Mouse (Mus musculus): ENCODE results near the gene Kctd12.

Gene Kctd12

DNA sequence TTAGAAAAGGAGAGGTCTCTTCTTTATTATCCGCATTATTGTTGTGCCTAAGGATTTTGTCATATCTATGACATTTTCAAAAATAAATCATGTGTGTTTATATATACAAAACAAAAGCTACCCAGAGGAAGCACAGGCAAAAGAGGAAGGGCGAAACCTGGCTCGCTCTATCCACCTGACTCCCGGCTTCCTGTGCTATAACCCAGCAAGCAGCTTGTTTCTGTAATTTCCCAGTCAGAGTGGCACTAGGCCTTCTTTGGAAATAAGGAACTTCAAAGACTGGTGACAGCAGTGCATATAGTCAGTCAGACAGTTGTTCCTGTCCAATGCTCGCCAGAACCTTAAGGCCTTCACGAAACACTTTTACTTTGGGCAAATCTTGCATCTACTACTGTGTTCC lies 6.6 kb downstream of the Kctd12 start:
- in situ Hi-C loops (cut with MboI; ENCODE audit: low pct_unique_long_range_greater_than_20kb in 1 of 2, low sequenced_read_pairs in 2 of 2, unreplicated experiment in 1 of 2), result no loop called here

DNA sequence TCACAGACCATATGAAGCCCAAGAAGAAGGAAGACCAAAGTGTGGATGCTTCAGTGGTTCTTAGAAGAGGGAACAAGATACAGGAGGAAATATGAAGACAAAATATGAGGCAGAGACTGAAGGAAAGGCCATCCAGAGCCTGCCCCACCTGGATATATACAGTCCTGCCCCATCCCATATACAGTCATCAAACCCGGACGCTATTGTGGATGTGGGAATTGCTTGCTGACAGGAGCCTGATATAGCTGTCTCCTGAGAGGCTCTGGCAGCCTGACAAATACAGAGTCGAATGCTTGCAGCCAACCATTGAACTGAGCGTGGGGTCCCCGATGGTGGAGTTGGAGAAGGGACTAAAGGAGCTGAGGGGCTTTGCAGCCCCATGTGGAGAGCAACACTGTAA lies 13.6 kb downstream of the Kctd12 start:
- in situ Hi-C loops (cut with MboI; ENCODE audit: low pct_unique_long_range_greater_than_20kb in 1 of 2, low sequenced_read_pairs in 2 of 2, unreplicated experiment in 1 of 2), result no loop called here

DNA sequence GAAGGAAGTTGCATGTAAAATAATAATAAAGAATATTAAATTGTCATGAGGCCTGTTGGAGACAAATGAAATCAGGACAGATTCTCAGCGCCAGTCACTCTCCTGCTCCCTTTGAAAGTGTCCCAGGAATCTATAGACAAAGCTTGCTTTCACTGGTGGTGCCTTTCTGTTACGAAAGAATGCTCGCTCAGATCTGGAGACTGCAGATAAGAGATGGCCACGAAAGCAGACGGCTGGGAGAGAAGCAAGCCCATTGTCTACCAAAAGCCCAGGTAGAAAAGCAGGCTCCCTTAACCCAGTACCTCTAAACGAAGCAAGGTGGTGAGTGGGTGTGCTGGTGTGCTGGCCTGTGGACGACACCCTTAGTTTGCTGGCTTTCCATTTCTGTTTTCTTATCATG lies 16.2 kb downstream of the Kctd12 start:
- in situ Hi-C loops (cut with MboI; ENCODE audit: low pct_unique_long_range_greater_than_20kb in 1 of 2, low sequenced_read_pairs in 2 of 2, unreplicated experiment in 1 of 2), result no loop called here

DNA sequence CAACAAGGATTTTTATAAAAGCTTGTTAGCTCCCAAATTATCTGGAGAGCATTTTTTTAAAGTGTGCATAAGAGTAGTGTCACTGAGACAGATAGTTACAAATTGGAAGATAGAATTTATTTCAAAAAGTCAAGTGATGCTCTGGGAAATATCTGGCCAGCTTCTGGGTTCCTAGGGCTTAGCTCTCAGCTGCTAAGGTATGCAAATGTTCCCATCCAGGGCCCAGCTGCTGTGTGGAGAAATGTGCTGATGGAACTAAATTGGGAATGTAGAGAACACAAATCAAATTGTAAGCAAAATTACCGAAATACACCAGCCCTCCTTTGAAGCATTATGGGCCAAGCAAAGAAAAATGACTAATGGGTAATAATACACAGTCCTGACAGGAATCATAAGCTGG lies 16.6 kb downstream of the Kctd12 start:
- in situ Hi-C loops (cut with MboI; ENCODE audit: low pct_unique_long_range_greater_than_20kb in 1 of 2, low sequenced_read_pairs in 2 of 2, unreplicated experiment in 1 of 2), result no loop called here

DNA sequence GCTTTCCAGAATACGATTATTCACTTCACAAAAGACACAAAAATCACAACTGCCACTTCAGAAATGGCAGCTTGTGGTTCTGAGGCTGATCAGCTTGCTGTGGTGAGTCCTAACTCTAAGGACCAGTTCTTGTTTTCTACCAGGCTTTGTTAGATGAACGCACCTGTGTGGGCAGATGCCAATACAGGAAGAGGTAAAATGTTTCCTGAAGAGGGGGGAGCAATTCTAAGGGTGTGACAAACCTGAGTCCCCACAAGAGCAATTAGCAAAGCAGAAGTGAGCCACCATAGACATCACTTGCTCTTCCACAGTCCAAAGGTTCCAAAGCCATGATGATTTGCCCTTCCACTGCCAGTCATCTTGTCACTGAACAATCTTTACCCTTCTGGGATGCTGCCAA lies 20.4 kb downstream of the Kctd12 start:
- in situ Hi-C loops (cut with MboI; ENCODE audit: low pct_unique_long_range_greater_than_20kb in 1 of 2, low sequenced_read_pairs in 2 of 2, unreplicated experiment in 1 of 2), result no loop called here

DNA sequence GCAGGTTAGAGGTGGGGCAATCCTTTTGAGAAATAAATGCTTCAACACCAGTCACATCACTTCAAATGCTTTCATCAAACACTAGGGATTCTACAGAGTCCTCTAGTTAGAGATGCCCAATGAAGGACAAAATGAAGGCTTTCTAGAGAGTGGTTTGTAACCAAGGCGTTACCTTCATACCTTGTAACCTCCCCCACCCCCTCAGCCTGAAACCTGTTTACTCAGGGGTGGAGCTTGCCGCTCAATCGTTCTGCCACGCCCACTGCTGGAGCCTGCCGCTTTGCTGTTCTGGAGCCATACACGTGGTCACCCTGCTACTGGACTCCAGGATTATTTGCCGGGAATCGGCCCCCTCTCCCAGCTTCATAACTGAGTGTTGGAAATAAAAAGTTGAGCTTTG lies 28.9 kb downstream of the Kctd12 start:
- in situ Hi-C loops (cut with MboI; ENCODE audit: low pct_unique_long_range_greater_than_20kb in 1 of 2, low sequenced_read_pairs in 2 of 2, unreplicated experiment in 1 of 2), result no loop called here

DNA sequence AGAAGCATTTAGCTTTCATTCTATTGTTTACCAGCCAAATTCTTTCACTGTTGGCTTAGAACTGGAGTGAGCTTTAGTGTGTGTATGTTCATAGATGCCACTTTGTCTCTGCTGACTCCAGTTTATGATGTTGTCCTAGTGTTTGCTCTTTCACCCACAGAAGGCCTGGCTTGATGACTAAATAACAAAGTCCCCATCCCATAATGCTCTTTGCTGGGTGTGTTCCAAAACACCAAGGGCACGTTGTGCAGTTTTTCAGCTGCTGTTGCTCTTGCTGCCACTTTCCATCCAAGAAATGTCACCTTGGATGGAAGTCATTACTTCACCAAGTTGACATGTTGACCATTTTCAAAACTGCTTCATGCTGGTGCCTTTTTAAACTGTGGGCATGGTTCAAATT lies 30.5 kb downstream of the Kctd12 start:
- in situ Hi-C loops (cut with MboI; ENCODE audit: low pct_unique_long_range_greater_than_20kb in 1 of 2, low sequenced_read_pairs in 2 of 2, unreplicated experiment in 1 of 2), result no loop called here

DNA sequence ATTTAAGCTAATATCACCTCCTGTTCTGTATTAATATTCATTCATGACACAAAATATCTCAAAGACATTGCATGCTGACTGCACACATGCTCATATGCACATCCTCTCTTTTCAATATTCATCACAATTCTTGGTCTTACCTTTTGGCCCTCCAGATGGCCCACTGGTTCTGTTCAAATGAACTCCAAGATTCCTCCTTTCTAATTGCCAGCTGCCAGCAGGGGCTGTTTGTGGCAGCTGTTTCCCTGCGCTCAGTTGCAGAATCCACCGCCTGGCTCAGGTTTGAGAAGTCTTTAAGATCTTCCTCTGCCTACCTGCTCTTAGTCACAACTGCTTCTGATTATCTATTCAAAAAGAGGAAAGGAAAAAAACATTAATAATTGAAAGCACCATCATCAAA lies 34.6 kb downstream of the Kctd12 start:
- in situ Hi-C loops (cut with MboI; ENCODE audit: low pct_unique_long_range_greater_than_20kb in 1 of 2, low sequenced_read_pairs in 2 of 2, unreplicated experiment in 1 of 2), result no loop called here

DNA sequence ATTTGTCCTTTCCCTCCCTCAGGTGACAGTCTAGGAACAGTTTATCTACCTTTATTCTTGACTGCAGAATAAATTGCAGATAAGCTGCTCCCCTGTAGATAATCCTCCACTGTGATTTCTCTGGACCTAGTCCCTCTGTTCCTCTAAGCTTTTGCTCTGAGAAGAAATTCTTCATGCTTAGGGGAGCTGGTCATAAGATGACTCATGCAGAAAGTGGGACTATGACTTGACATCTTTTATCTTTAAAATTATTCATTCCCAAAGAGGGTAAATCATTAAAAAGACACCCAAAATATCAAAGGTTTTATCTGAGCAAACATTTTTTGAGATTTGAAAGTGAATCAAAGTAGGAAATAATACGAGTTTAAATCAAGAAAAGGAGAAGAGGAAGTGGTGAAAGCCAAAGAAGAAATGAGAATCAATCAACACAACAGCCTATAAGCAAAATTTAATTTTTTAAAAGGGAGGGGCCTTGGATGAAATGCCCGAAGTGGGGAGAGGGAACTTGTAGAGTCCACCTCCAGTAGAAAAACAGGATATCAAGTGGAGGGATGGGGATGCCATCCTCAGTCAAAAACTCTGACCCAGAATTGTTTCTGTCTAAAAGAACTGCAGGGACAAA lies 40.1 kb downstream of the Kctd12 start:
- in situ Hi-C loops (cut with MboI; ENCODE audit: low pct_unique_long_range_greater_than_20kb in 1 of 2, low sequenced_read_pairs in 2 of 2, unreplicated experiment in 1 of 2), result no loop called here

DNA sequence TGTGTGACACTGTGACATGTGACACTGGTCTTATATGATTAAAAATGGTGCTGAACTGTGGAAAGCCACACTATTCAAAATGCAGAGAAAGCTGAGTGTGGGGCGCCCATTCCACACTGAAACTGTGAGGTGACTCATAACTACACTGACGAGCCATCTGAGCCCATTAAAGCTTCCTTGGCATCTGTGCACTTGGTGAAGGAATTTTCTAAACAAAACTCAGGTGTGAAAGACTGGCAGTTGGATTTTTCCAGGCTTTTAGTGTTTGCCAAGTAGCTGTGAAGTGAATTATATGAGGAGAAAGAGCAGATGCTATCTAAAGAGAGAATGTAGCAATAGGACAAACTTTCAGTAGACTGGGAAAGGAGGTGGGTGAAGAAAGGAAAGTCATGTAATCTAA lies 47.6 kb downstream of the Kctd12 start:
- in situ Hi-C loops (cut with MboI; ENCODE audit: low pct_unique_long_range_greater_than_20kb in 1 of 2, low sequenced_read_pairs in 2 of 2, unreplicated experiment in 1 of 2), result no loop called here

DNA sequence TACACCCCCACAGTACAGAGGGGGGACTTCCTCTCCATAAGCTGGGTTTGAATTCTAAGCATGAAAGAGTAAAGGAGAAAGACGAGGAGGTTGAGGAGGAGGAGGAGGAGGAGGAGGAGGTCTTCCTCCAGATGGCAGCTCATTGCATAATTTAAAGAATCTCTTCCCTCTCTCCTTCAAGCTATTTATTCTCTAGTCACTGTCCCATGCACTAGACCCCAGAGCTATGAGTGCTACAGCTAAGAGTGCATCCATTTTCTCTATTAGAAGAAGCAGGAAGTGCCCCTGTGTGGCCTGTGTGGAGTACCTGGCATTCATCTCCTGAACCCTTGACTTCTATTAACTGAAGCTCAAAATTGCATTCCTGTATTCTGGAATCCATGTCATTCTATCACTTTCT lies 51.5 kb downstream of the Kctd12 start:
- in situ Hi-C loops (cut with MboI; ENCODE audit: low pct_unique_long_range_greater_than_20kb in 1 of 2, low sequenced_read_pairs in 2 of 2, unreplicated experiment in 1 of 2), result no loop called here

DNA sequence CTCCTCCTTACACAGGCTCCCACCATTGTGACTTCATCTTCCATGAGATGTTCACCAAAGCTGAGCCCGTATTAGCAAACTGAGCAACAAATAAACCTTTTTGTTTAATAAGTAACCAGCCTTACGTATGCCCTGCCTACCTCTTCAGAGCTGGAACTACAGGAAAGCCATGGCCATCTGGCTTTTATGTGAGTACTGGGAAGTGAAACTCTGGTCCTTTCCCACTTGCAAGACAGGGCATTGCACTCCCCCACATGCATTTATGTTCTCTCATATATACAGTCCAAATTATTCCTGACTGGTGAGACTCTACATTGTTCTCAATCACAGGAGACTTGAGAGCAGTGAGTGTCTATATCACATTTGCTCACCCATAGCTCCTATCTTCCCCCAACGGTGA lies 52.9 kb downstream of the Kctd12 start:
- in situ Hi-C loops (cut with MboI; ENCODE audit: low pct_unique_long_range_greater_than_20kb in 1 of 2, low sequenced_read_pairs in 2 of 2, unreplicated experiment in 1 of 2), result no loop called here

DNA sequence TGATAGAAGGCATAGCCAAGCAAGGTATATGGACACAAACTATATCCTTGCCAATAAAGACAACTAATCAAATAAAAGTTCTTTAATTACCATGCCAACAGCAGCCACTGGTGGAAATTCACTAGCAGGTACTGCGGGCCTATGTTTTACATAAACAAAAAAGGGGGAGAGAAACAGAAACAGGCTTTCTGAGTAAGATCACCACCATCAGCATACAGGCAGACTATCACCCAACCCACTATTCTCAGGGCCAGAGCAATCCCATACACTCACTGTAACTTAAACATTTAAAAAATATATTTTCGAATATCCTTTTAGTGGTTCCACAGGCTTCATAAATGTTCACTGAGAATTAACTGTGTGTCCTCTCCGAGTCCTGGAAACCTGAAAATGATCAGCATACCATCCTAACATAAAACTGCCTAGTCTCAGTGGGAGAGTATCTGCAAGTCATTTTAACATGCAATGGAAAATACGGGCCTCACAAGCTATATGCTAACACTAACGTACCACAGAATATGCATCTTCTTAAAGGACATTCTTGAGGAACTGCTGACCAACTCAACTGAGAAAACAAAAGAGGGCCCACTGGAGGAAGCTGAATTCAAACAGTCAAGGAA lies 54.5 kb downstream of the Kctd12 start:
- in situ Hi-C loops (cut with MboI; ENCODE audit: low pct_unique_long_range_greater_than_20kb in 1 of 2, low sequenced_read_pairs in 2 of 2, unreplicated experiment in 1 of 2), result no loop called here
